Mouse (Mus musculus): ENCODE results near the gene Sh3d19.

DNA sequence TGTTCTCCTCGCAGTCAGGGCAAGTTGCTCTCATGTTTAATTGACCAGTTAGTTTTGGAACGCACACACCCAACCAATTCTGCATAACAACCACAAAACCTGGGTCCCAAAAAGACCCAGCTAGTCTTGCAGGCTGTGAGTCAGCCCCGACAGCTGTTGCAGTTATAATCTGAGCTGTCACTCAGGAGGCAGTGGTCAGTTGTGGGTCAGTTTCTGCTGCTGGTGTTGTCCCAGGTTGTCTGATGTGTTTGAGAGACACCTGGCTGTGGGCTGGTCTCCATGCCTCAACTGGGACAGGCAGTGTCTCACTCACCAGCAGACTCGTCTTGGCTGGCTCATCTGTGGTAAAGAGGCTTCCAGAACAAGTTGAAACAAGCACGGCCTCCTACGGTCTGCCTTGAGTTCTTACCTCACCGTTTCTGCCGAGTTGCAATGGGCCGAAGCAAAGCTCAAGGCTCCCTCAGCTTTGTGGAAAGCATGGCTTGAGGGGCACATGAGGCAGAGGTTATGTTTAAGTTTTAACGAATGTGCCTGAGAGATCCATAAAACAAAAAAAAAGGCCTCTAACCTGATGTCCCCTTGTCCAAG lies 18.1 kb upstream of the Sh3d19 start:
- TF ChIP-seq CTCF (IDR thresholded peaks at IDR 0.05; ENCODE audit: insufficient read depth, low read length), result no peak
- TF ChIP-seq POLR2A (IDR thresholded peaks at IDR 0.05; ENCODE audit: borderline replicate concordance, extremely low read depth, low read depth, low read length), result no peak

Measured in lung, adult 2 months (tissue).